Mouse (Mus musculus) small intestine, adult 2 months (tissue): Measurements from ENCODE around the gene Gm28305. TPM values are rescaled to one million over a fixed set of nuclear protein-coding genes. Genes with fewer than 3 reads are reported as not detected.

Experiments
- H3K27ac ChIP-seq: fragments of 200-500 bp; 2 replicates; pipeline ENCODE4 v1.5.1; 2012; ENCODE audit warnings: low read depth, low read length, control low read depth, inconsistent platforms; ENCODE audit not compliant: insufficient read depth
- H3K27me3 ChIP-seq: fragments of 200-500 bp; 2 replicates; pipeline ENCODE4 v1.6.1; 2012; ENCODE audit warnings: mild to moderate bottlenecking, moderate library complexity, low read length, inconsistent platforms; ENCODE audit not compliant: control insufficient read depth, insufficient read depth
- H3K36me3 ChIP-seq: fragments of 200-500 bp; 2 replicates; pipeline ENCODE4 v1.6.1; 2012; ENCODE audit warnings: mild to moderate bottlenecking, low read length, control low read depth, inconsistent platforms; ENCODE audit not compliant: control insufficient read depth, insufficient read depth
- H3K4me1 ChIP-seq: fragments of 200-500 bp; 2 replicates; pipeline ENCODE4 v1.6.1; 2012; ENCODE audit warnings: low read length, inconsistent platforms, mixed read lengths; ENCODE audit not compliant: control insufficient read depth, insufficient read depth, insufficient read length
- H3K4me3 ChIP-seq: fragments of 200-500 bp; 2 replicates; pipeline ENCODE4 v1.5.1; 2012; ENCODE audit warnings: low read depth, mild to moderate bottlenecking, control low read depth, inconsistent platforms, low read length, moderate library complexity
- CTCF ChIP-seq: fragments of 200-500 bp; IDR thresholded peaks from 2 replicates; pipeline ENCODE4 v1.5.1; 2012; ENCODE audit warnings: low read depth, mild to moderate bottlenecking, control low read depth, inconsistent platforms, low read length, moderate library complexity, mixed read lengths; ENCODE audit not compliant: insufficient replicate concordance, insufficient read length; ENCODE audit errors: extremely low read depth
- POLR2A ChIP-seq: fragments of 200-500 bp; IDR thresholded peaks from 2 replicates; pipeline ENCODE4 v1.6.1; 2012; ENCODE audit warnings: low read depth, mild to moderate bottlenecking, control low read depth, inconsistent platforms, low read length, moderate library complexity
- WGBS: fragments of 180-500 bp; shearing (Covaris S2); methylation state at CpG from one replicate; pipeline ENCODE4 v1.1.7; 2018; 5-methylcytosine and 5-hydroxymethylcytosine counted together
- polyA plus RNA-seq: library from polyadenylated mRNA; depleted of rRNA; stranded (reverse); fragments of >200 nt; gene quantifications from 2 replicates; pipeline ENCODE4 v1.2.3, GENCODE M21; 2012; rRNA removed

Gm28305 gene
- not detected in 2 replicates for polyA plus RNA-seq

DNA sequence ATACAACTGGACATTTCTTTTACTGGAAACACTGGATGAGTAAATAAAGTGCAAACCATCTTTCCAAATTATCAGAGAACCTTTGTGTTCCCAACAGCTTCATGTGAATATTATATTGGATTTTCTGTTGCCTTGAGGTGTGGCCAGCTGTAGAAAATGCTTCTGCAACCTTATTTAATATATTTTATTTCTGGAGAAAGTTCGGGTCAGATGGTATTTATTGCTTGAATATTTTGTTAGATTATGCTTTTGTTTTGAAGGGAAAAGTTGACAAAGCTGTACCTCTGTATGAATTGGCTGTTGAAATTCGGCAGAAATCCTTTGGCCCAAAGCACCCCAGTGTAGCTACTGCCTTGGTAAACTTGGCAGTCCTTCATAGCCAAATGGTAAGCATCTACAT, at the start of gene Gm28305:
Gene Gm28305, plus strand, starts transcription at position 301 of the 400 bp plus-strand sequence.
- TF ChIP-seq POLR2A, result no peak
- no peak for TF ChIP-seq CTCF
- H3K27ac ChIP-seq, result no peak within 1 kb of the TSS
- H3K4me1 ChIP-seq, result no peaks in the 10 kb centered on the region
- H3K4me3 ChIP-seq, result no peak within 1 kb of the TSS
- peaks cover 3% of the 10 kb centered on the region for H3K36me3 ChIP-seq
- WGBS, result 62% methylated on average over 2 of the region's 2 CpGs
- no peaks in the 10 kb centered on the region for H3K27me3 ChIP-seq

DNA sequence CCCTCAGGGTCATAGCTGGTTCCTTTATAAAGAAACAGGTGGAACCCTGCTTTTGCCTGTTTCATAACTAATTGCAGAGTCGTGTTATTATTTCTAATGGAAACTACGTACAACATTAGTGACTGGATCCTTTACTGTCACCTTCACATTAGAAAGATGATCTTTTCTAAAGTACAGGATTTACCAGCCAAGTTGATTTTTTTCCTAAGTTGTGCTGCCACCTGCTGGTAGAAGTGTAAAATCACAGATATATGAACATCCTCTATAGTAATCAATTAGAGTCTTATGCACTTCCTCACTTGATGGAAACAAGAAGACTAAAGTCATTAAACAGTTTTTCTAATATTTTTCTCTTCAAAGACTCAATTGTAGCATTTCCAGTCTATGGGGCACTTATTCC, 44.0 kb upstream of the Gm28305 start:
- H3K27ac ChIP-seq, result no peak overlapping the region
- no peaks in the 10 kb centered on the region for H3K27me3 ChIP-seq
- TF ChIP-seq POLR2A (no peak), CTCF (no peak)
- H3K4me3 ChIP-seq, result no peak overlapping the region
- no peaks in the 10 kb centered on the region for H3K4me1 ChIP-seq
- H3K36me3 ChIP-seq, result no peaks in the 10 kb centered on the region
- 2% methylated on average over 2 of the region's 2 CpGs for WGBS

- H3K4me1 ChIP-seq, result 0 out of 2 replicates have a peak, but pooled peaks cover 4% of the 10 kb centered on the region
- no peak overlapping the region for H3K27ac ChIP-seq
- H3K4me3 ChIP-seq, result no peak overlapping the region
- no peaks in the 10 kb centered on the region for H3K36me3 ChIP-seq
- H3K27me3 ChIP-seq, result no peaks in the 10 kb centered on the region
- TF ChIP-seq POLR2A (no peak), CTCF (no peak)
- 22% methylated on average over 3 of the region's 3 CpGs for WGBS
Measured at GRCm38 (mm10) chr9:104000601-104001000, 39.9 kb upstream of the Gm28305 start.

DNA sequence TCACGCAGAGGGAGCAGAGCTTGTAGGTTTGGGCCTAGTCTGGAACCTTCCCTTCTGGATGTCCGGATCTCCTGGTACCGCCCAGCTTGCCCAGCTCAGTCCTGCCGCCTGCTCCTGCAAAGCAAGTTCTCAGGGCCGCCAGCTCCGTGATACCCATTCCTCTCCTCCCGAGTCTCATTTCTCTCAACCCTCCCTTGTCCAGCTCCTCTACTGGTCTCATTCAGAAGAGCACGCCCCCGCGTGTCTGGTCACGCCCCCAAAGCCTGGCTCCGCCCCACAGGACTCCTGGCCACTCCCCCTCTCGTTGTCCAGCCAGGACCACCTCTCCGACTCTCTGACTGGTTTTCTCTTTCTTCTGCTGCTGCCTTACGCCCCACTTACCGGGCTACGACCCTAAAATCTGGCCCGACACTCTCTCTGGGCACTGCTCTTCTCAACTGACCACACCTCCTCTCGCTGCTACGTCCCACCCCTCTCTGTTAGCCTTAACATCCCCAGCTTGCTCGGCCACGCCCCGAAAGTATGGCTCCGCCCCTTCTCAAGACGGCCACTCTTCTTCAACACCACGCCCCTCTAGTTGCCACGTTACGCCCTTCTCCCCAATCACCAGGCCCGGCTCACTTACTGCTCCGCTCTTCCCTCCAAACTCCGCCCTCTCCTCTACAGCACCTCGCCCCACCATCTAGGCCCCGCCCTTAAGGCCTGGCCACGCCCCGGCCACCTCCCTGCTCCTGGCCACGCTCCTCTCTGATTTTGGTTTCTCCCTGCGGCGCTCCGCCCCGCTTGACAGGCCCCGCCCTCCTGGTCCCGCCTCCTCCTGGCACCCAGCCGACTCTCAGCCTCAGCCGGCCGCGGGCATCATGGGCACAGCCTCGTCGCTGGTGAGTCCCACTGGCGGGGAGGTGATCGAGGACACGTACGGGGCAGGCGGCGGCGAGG, 38.3 kb upstream of the Gm28305 start, which contains the start of gene Nphp3:
Gene Nphp3, plus strand, starts transcription at position 624 of the 939 bp plus-strand sequence.
- Histone ChIP-seq H3K27me3 (no peaks in the 10 kb centered on the region), H3K4me1 (0 out of 2 replicates have a peak, but pooled peaks cover 4% of the 10 kb centered on the region), H3K27ac (peak within 1 kb of the TSS; percentile 65), H3K4me3 (peak within 1 kb of the TSS; percentile 77), H3K36me3 (no peaks in the 10 kb centered on the region)
- WGBS, result 1% methylated on average over 55 of the region's 55 CpGs
- TF ChIP-seq CTCF (no peak), POLR2A (no peak; the same call in 1 of the 2 replicates)

- H3K4me1 ChIP-seq, result 0 out of 2 replicates have a peak, but pooled peaks cover 4% of the 10 kb centered on the region
- H3K27ac ChIP-seq, result 0 out of 2 replicates have a peak overlapping the region, but pooled peaks have one; percentile 12
- whole genome bisulfite sequencing, result 1% methylated on average over 36 of the region's 37 CpGs
- TF ChIP-seq POLR2A (no peak), CTCF (peak; percentile 49; the same call in 1 of the 2 replicates)
- H3K27me3 ChIP-seq, result no peaks in the 10 kb centered on the region
- no peaks in the 10 kb centered on the region for H3K36me3 ChIP-seq
- H3K4me3 ChIP-seq, result peak overlapping the region; percentile 77
Measured at GRCm38 (mm10) chr9:104002913-104003330, 37.5 kb upstream of the Gm28305 start.

- WGBS, result 76% methylated on average over 1 of the region's 1 CpGs
- Histone ChIP-seq H3K4me3 (no peak overlapping the region), H3K4me1 (no peaks in the 10 kb centered on the region), H3K27ac (no peak overlapping the region), H3K36me3 (peaks cover 10% of the 10 kb centered on the region), H3K27me3 (no peaks in the 10 kb centered on the region)
- no peak for TF ChIP-seq CTCF
Measured at GRCm38 (mm10) chr9:104014526-104014925, 25.9 kb upstream of the Gm28305 start.

GRCm38 (mm10) chr9:104021026-104021425, 19.4 kb upstream of the Gm28305 start:
- TF ChIP-seq POLR2A (no peak), CTCF (no peak)
- Histone ChIP-seq H3K4me3 (no peak overlapping the region), H3K36me3 (peaks cover 10% of the 10 kb centered on the region; the same call in 1 of the 2 replicates), H3K27me3 (no peaks in the 10 kb centered on the region), H3K4me1 (no peaks in the 10 kb centered on the region), H3K27ac (no peak overlapping the region)
- 92% methylated on average over 10 of the region's 10 CpGs for WGBS
